In the genomic region with DNA sequence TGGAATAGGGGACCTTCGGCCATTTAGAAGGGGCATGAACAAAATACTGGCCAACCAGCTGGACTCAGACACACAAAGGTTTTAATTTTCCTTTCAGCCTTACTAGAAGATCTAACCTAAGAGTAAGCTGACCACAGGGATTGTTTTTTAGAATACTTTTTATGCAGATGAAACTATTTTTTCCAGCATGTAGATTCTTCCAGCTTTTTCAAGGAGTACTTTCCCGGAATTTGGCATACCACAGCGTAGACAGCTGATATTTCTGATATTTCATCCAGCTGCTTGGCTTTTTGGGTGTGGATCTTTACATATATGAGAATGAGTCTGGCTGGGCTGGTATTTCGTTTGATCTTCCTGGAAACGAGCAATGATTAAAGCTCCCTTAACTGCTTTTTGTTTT, we compare ENCODE assay signal across 9 mouse cellular contexts. TPM values are rescaled to one million over a fixed set of nuclear protein-coding genes. Genes with fewer than 3 reads are reported as not detected.
DNase-seq lines count a peak whose midpoint lies in the region; ATAC-seq lines count a peak whose summit lies in the region.
"Had no signal": no experiment of that assay in that cellular context is flagged by ENCODE, and none has a peak within 500 bp of the region (broad histone marks: within the 10 kb centered on the region; RNA-seq: fewer than 3 reads in every experiment).

No protein-coding gene starts in this region.

- H3K4me3 ChIP-seq in forebrain, embryonic 15.5 days, result no peak overlapping the region
- no peak overlapping the region for H3K4me3 ChIP-seq in forebrain, embryonic 11.5 days (ENCODE audit: low read depth, low read length)
- no peak overlapping the region for H3K4me3 ChIP-seq in limb, embryonic 13.5 days
- no peak overlapping the region for H3K4me3 ChIP-seq in limb, embryonic 10.5 days
- H3K4me3 ChIP-seq in heart, embryonic 13.5 days, result no peak overlapping the region
- no peak overlapping the region for H3K4me3 ChIP-seq in stomach, embryonic 14.5 days (ENCODE audit: low read depth, low read length)
- H3K4me3 ChIP-seq: neural tube, embryonic 15.5 days had no signal

- 29% methylated on average over 5 of the region's 5 CpGs for WGBS in forebrain, embryonic 15.5 days
- 39% methylated on average over 5 of the region's 5 CpGs for WGBS in forebrain, embryonic 11.5 days
- 53% methylated on average over 5 of the region's 5 CpGs for WGBS in limb, embryonic 13.5 days
- WGBS in limb, embryonic 10.5 days, result 71% methylated on average over 5 of the region's 5 CpGs
- 43% methylated on average over 5 of the region's 5 CpGs for WGBS in heart, embryonic 13.5 days
- 44% methylated on average over 5 of the region's 5 CpGs for WGBS in stomach, embryonic 14.5 days

- H3K4me2 ChIP-seq in forebrain, embryonic 15.5 days (replicated peaks), result no peak overlapping the region
- H3K4me2 ChIP-seq in forebrain, embryonic 11.5 days (ENCODE audit: low read depth, low read length, severe bottlenecking), result no peak overlapping the region
- no peak overlapping the region for H3K4me2 ChIP-seq in limb, embryonic 13.5 days (replicated peaks)
- H3K4me2 ChIP-seq in heart, embryonic 13.5 days, result peak overlapping the region; percentile 24
- no peak overlapping the region for H3K4me2 ChIP-seq in stomach, embryonic 14.5 days (replicated peaks; ENCODE audit: low read depth, low read length)
- H3K4me2 ChIP-seq: neural tube, embryonic 15.5 days had no signal

- DNase-seq in forebrain, embryonic 11.5 days (ENCODE audit: low spot score), result no peak
- no peak for DNase-seq in limb, embryonic 10.5 days (ENCODE audit: low spot score)
- DNase-seq in spleen, postnatal 36 days (ENCODE audit: low spot score in 2 of 2), result no peak
- no peak for DNase-seq in cerebellum, adult 18-20 months

- no peaks in the 10 kb centered on the region for H3K27me3 ChIP-seq in forebrain, embryonic 15.5 days
- H3K27me3 ChIP-seq in forebrain, embryonic 11.5 days (ENCODE audit: control insufficient read depth, insufficient read depth, low read length), result no peaks in the 10 kb centered on the region; the same call in 1 of the 2 replicates
- no peaks in the 10 kb centered on the region for H3K27me3 ChIP-seq in limb, embryonic 13.5 days
- H3K27me3 ChIP-seq in limb, embryonic 10.5 days (ENCODE audit: low read depth, poor library complexity, severe bottlenecking), result no peaks in the 10 kb centered on the region
- no peaks in the 10 kb centered on the region for H3K27me3 ChIP-seq in heart, embryonic 13.5 days (replicated peaks)
- no peaks in the 10 kb centered on the region for H3K27me3 ChIP-seq in stomach, embryonic 14.5 days (ENCODE audit: control insufficient read depth, insufficient read depth, low read length)
- H3K27me3 ChIP-seq: neural tube, embryonic 15.5 days had no signal

- no peaks in the 10 kb centered on the region for H3K9me3 ChIP-seq in forebrain, embryonic 15.5 days
- no peaks in the 10 kb centered on the region for H3K9me3 ChIP-seq in forebrain, embryonic 11.5 days (ENCODE audit: control insufficient read depth, low read length)
- no peaks in the 10 kb centered on the region for H3K9me3 ChIP-seq in limb, embryonic 13.5 days
- H3K9me3 ChIP-seq in limb, embryonic 10.5 days (replicated peaks), result no peaks in the 10 kb centered on the region
- no peaks in the 10 kb centered on the region for H3K9me3 ChIP-seq in heart, embryonic 13.5 days
- no peaks in the 10 kb centered on the region for H3K9me3 ChIP-seq in stomach, embryonic 14.5 days (ENCODE audit: control insufficient read depth, low read depth, low read length)
- H3K9me3 ChIP-seq: neural tube, embryonic 15.5 days had no signal

- H3K9ac ChIP-seq in forebrain, embryonic 15.5 days (replicated peaks), result no peak overlapping the region
- H3K9ac ChIP-seq in forebrain, embryonic 11.5 days (ENCODE audit: low read length), result no peak overlapping the region
- no peak overlapping the region for H3K9ac ChIP-seq in limb, embryonic 13.5 days
- 0 out of 2 replicates have a peak overlapping the region, but pooled peaks have one; percentile 44 for H3K9ac ChIP-seq in heart, embryonic 13.5 days
- no peak overlapping the region for H3K9ac ChIP-seq in stomach, embryonic 14.5 days (replicated peaks; ENCODE audit: low read depth, low read length)
- H3K9ac ChIP-seq: neural tube, embryonic 15.5 days had no signal

- no peak for ATAC-seq in forebrain, embryonic 15.5 days (replicated peaks)
- no peak; the same call in 1 of the 2 replicates for ATAC-seq in forebrain, embryonic 11.5 days (replicated peaks; ENCODE audit: low FRiP score)
- ATAC-seq in limb, embryonic 13.5 days (ENCODE audit: low FRiP score, low read depth), result no peak
- ATAC-seq in heart, embryonic 13.5 days (ENCODE audit: extremely low read depth, insufficient number of reproducible peaks, low FRiP score, low TSS enrichment), result no peak
- ATAC-seq in stomach, embryonic 14.5 days (ENCODE audit: insufficient number of reproducible peaks, insufficient read depth, low FRiP score, low read depth), result no peak

- H3K27ac ChIP-seq in forebrain, embryonic 15.5 days (replicated peaks), result 0 out of 2 replicates have a peak overlapping the region, but pooled peaks have one; percentile 19
- no peak overlapping the region for H3K27ac ChIP-seq in forebrain, embryonic 11.5 days (ENCODE audit: low read depth, low read length)
- H3K27ac ChIP-seq in limb, embryonic 13.5 days, result 0 out of 2 replicates have a peak overlapping the region, but pooled peaks have one; percentile 10
- H3K27ac ChIP-seq in limb, embryonic 10.5 days, result no peak overlapping the region
- H3K27ac ChIP-seq in heart, embryonic 13.5 days (replicated peaks), result peak overlapping the region; percentile 74
- H3K27ac ChIP-seq in stomach, embryonic 14.5 days (ENCODE audit: low read length), result 0 out of 2 replicates have a peak overlapping the region, but pooled peaks have one; percentile 41
- H3K27ac ChIP-seq: neural tube, embryonic 15.5 days had no signal

- H3K4me1 ChIP-seq in forebrain, embryonic 15.5 days, result peaks cover 36% of the 10 kb centered on the region
- no peaks in the 10 kb centered on the region; the same call in 1 of the 2 replicates for H3K4me1 ChIP-seq in forebrain, embryonic 11.5 days (replicated peaks; ENCODE audit: control insufficient read depth, insufficient read depth, low read length)
- peaks cover 27% of the 10 kb centered on the region for H3K4me1 ChIP-seq in limb, embryonic 13.5 days
- H3K4me1 ChIP-seq in limb, embryonic 10.5 days, result peaks cover 9% of the 10 kb centered on the region
- H3K4me1 ChIP-seq in heart, embryonic 13.5 days, result peaks cover 66% of the 10 kb centered on the region
- peaks cover 26% of the 10 kb centered on the region for H3K4me1 ChIP-seq in stomach, embryonic 14.5 days (ENCODE audit: control insufficient read depth, insufficient read depth, low read length)

- H3K36me3 ChIP-seq in forebrain, embryonic 15.5 days, result peaks cover 36% of the 10 kb centered on the region
- H3K36me3 ChIP-seq in forebrain, embryonic 11.5 days (ENCODE audit: control insufficient read depth, insufficient read depth, low read length), result no peaks in the 10 kb centered on the region; the same call in none of the 2 replicates
- H3K36me3 ChIP-seq in limb, embryonic 13.5 days, result peaks cover 47% of the 10 kb centered on the region
- peaks cover 40% of the 10 kb centered on the region for H3K36me3 ChIP-seq in limb, embryonic 10.5 days
- H3K36me3 ChIP-seq in heart, embryonic 13.5 days, result peaks cover 49% of the 10 kb centered on the region
- H3K36me3 ChIP-seq in stomach, embryonic 14.5 days (ENCODE audit: control insufficient read depth, insufficient read depth, low read length), result peaks cover 40% of the 10 kb centered on the region

RNA-seq across cellular contexts. Expression of a gene that starts 8.2 kb away (rescaled TPM):
- polyA plus RNA-seq in forebrain, embryonic 15.5 days (2015; fragmentation: Nextera tagmentation; extraction: Ambion mirVana), result 79.0 and 80.2 TPM in 2 replicates
- 49.5 and 51.8 TPM in 2 replicates for polyA plus RNA-seq in forebrain, embryonic 11.5 days (2014; fragmentation: Nextera tagmentation; extraction: Ambion mirVana)
- 71.4 and 79.0 TPM in 2 replicates for polyA plus RNA-seq in limb, embryonic 13.5 days (2015; fragmentation: Nextera tagmentation; extraction: Ambion mirVana)
- polyA plus RNA-seq in limb, embryonic 10.5 days (2016; fragmentation: Nextera tagmentation; extraction: Ambion mirVana), result 19.4 and 19.6 TPM in 2 replicates
- 63.8 and 64.3 TPM in 2 replicates for polyA plus RNA-seq in heart, embryonic 13.5 days (2015; fragmentation: Nextera tagmentation; extraction: Ambion mirVana)
- polyA plus RNA-seq in stomach, embryonic 14.5 days (2014; fragmentation: Nextera tagmentation; extraction: Ambion mirVana), result 87.3 and 90.3 TPM in 2 replicates

Comparison
In these comparisons a context has a peak if more than half of its experiments do, and no peak if none do; other contexts are left out.
1. H3K27ac ChIP-seq: peak in forebrain, embryonic 15.5 days (single experiment), limb, embryonic 13.5 days (single experiment), heart, embryonic 13.5 days (single experiment) and stomach, embryonic 14.5 days (single experiment); none in forebrain, embryonic 11.5 days (single experiment) and limb, embryonic 10.5 days (single experiment).